Mouse (Mus musculus) activated CD4-positive, CD25-positive, alpha-beta regulatory T cell, adult 4 months (primary cell): ENCODE measurements at regions not wholly inside any gene's neighbourhood (a gene's known extent, or its start where the extent isn't known, plus 50 kb on each side); places are given as distances from the start of the nearest gene placed in this dataset.

ENCODE experiments used
- ATAC-seq: one replicate; pipeline ENCODE4 v1.8.0; 2017

DNA sequence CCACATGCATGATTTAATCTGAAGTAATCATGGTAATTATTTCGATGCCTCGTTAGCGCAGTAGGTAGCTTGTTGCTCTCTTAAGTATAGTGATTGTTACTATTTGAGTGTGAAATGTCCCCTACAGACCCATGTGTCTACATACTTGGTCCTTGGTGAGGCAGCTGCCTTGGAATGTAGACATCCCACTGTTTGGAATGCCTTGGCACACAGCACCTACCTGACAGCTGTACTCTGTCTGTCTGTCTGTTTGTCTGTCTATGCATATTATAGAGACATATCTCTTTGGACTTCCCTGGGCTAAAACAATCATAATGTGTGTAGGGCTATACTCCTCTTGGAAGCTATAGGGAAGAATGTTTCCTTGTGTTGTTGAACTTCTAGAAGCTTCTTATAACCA is 83.7 kb upstream of the Runx3 start:
- no peak for ATAC-seq

GRCm38 (mm10) chr4:135039234-135039633 is 81.2 kb upstream of the Runx3 start:
- ATAC-seq = no peak

DNA sequence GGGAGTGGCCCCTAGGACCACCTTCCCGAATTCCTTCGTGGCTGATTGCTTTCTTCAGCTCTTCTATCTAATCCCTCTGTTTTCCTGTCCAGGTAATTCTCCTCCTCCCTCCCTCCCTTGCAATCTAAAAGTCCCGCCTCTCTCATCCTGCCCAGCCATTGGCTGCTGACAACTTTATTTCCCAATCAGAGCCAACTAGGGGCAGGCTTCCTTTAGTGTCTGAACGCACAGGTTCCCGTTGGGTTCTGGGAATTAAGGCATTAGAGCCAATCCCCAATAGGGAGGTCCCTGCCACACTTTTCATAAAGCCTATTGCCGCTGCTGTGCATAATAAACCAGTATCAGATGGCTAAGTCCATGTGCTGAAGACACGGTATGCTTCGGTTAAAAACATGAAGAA is 78.5 kb upstream of the Runx3 start:
- no peak for ATAC-seq

- no peak for ATAC-seq
These were observed 78.0 kb upstream of the Runx3 start for GRCm38 (mm10) chr4:135042501-135042900.

DNA sequence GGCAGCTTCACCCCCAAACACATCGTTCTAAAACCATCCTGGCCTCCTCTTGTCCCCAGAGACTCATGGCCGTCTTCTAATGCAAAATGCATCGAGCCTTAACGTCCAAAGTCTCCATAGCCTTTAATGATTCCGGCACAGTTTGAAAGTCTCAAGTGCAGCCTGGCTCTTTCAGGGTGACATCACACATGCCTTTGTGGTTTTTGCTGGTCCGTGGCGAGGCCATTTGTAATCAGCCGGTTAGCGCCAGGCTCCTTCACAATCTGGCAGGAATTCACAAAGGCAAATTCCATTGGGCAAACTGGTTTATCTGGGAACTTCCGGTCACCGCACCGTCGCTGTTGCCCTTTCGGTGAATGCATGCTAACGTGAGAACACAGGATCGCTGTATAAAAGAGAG is 75.4 kb upstream of the Runx3 start:
- no peak for ATAC-seq

GRCm38 (mm10) chr4:135046619-135047018 is 73.8 kb upstream of the Runx3 start:
- ATAC-seq = no peak

- no peak for ATAC-seq
These were observed 73.2 kb upstream of the Runx3 start for GRCm38 (mm10) chr4:135047251-135047650.

DNA sequence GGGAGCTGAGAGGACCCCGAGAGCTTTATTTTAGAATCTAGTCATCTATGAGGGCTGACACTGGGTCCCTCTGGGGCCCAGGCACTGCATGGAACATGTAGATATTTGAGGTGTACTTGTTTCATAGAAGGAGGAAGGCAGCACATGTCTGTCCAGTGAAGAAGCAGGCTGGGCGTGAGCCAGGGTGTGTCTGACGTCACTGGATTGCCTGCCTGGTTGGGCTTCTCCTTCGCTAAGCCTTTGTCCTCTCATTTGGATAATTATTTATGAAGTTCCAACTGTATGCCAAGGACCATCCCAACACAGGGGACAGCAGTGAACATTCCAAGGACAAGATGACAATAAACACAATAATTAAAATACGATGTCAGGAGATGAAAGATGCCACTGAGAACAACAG is 72.7 kb upstream of the Runx3 start:
- no peak for ATAC-seq

DNA sequence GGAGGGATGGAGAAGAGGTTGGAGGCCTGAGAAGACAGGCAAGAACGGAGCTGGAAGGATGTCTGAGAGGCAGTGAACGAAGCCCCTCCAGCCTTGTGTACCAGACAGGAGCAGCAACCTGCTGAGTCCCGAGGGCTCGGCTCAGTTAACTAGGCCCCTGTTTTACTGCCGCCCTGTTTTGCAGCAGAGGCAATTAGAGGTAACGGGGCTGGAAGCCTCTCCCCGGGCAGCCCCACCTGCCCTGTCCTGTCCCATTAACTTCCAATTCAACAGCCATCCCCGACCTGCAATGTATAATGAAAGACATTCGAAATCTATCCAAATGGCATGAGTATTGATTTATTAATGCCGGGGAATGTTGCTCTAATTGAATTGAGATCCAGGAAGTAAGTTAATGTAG is 70.5 kb upstream of the Runx3 start:
- ATAC-seq = no peak

- ATAC-seq = no peak
These were observed 69.0 kb upstream of the Runx3 start for GRCm38 (mm10) chr4:135051466-135051865.

DNA sequence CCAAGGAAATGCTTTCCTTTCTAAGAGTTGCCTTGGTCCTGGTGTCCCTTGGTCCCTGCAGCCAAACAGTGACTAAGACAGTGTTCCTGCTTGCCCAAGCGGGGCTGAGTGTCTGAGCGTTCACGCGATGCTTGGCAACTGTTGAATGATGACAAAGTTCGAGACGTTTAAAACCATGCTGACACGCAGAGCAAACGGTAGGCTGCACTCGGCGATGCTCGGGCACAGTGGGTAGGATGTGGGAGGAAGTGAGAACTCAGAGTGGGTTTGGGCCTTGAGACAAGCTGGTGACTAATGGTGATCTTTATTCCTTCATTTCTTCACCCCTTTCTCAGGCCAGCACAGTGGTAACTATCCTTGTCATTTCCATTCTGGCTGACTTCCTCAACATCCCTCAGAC is 66.9 kb upstream of the Runx3 start:
- no peak for ATAC-seq

DNA sequence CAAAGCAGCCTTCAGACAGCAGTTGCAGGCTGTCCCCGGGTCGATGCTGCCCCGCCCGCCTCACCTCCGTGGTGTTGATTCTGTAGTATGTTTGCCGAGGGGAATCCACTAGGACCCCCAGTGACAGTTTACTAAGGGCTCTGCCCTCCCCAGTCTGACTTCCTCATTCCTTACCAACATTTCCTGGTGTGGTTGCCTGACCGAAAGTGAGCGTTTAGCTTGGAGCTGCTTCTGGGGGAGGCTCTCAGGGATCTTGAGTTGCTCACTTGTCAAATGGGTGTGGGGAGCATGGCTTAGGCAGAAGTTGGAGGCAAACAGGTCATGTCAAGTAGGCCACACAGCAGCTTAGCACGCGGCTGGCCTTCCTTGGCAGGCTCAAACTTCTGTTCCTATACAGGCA is 66.1 kb upstream of the Runx3 start:
- ATAC-seq = no peak

DNA sequence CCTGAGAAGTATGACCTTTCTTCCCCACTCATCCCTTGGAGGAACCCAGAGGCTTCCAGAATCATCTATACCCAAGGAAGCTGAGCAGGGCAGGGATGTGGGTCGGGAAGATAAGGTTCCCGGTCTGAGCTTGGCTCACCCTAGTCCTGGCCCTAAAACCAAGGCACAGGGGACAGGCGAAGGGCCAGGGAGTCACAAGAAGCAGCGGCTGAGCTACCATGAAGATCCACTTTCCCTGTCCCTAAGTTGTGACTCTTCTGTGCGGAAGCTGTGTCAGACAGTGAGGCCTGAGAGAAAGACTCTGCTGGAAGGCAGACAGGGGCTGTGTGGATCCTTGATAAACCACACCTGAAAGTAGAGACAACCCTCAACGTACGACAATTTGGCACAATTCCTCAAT is 64.1 kb upstream of the Runx3 start:
- ATAC-seq = no peak

GRCm38 (mm10) chr4:135057286-135057685 is 63.2 kb upstream of the Runx3 start:
- ATAC-seq = no peak

DNA sequence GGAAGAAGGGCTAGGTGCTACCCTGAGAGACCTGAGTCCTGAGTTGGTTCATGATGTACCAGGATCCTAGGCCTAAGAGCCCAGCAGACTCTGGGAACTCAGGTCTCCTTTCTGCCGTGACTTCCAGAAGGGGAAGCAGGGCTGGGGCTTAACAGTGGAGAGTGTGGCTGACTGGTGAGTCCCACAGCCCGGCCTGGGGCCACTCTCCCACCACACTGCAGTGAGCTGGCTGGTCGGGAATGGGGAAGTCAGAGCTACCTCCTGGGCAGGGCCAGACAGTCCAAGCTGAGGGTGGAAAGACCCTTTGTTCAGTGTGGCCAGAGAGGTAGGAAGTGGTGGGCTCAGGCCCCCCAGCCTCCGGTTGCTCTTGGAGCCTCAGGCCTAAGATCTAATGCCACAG is 61.6 kb upstream of the Runx3 start:
- no peak for ATAC-seq

GRCm38 (mm10) chr4:135061030-135061743 is 59.3 kb upstream of the Runx3 start:
- no peak for ATAC-seq

DNA sequence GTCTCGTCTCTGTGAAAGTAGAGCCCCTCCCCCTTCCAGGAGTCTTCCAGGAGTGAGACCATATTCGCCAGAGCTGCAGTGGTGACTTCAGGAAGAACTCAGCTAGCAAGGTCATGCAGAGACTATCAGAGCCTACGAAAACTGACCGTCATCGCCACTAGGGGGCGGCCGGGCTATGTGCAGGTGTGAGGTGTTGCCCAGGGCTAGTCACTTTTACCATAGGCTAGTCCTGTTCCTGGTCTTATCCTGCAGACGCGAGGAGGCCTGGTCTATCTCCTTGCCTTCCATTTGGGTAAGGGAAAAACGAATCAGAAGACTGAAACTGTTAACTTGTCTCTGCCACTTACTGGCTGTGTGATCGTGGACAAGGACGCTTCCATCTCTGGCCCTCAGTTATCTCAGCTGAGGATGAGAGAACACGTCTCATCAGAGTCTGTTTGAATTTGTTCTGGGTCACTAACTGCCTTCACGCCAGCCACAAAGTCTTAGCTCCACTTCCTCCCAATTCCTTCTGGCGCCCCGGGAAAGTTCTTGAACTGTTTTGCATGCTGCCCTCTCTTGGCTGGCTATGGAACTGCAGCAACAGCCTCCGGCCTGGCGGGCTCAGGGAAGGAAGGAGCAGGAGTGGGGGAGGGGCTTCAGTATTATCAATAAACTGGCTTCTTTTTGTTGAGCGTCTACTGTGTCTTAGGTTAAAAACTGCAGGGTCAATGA is 53.5 kb upstream of the Runx3 start:
- ATAC-seq = peak; percentile 90

DNA sequence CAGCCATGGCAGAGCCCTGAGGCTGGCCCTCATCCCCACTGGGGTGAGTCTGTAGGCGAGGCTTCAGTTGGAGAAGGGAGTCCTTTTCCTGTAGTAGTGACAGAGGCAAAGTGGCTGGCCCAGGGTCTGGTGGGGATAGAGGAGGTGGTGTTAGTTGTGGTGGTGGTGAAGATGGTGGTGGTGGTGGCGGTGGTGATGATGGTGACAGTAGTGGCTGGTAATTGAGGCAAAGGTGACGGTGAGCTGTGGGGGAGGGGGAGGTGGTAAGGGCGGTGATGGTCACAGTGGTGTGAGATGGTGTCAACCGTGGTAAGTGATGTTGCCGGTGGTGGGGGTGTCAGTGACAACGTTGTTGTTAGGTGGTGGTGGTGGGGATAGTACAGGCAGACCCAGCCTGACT is 52.6 kb upstream of the Runx3 start:
- no peak for ATAC-seq

GRCm38 (mm10) chr4:135069818-135070217 is 50.6 kb upstream of the Runx3 start:
- no peak for ATAC-seq
